Mouse (Mus musculus): ENCODE results near the gene Ippk. TPM values are rescaled to one million over a fixed set of nuclear protein-coding genes. Genes with fewer than 3 reads are reported as not detected.

Ippk gene
- 12.6 and 16.5 TPM in 2 replicates for polyA plus RNA-seq (2014; fragmentation: Nextera tagmentation; extraction: Ambion mirVana)

GRCm38 (mm10) chr13:49420754-49421605, at the start of gene Ippk:
Ippk (plus strand) TSS chr13:49421249.
- ATAC-seq (peak; percentile 98), DNase-seq (ENCODE audit: low spot score) (peak; percentile 99)
- Histone ChIP-seq H3K4me3 (ENCODE audit: low read depth, low read length) (peak within 1 kb of the TSS; percentile 84), H3K36me3 (ENCODE audit: control insufficient read depth, insufficient read depth, low read length) (no peaks in the 10 kb centered on the region), H3K27ac (ENCODE audit: low read depth, low read length) (peak within 1 kb of the TSS; percentile 74), H3K9ac (ENCODE audit: low read length) (peak within 1 kb of the TSS; percentile 85), H3K27me3 (replicated peaks; ENCODE audit: control insufficient read depth, insufficient read depth, low read length) (no peaks in the 10 kb centered on the region), H3K4me2 (ENCODE audit: low read length) (peak within 1 kb of the TSS; percentile 98), H3K9me3 (replicated peaks; ENCODE audit: control insufficient read depth, low read length) (no peaks in the 10 kb centered on the region), H3K4me1 (ENCODE audit: control insufficient read depth, insufficient read depth, low read length) (peaks cover 20% of the 10 kb centered on the region)
- under 1% methylated on average over 69 of the region's 69 CpGs for WGBS

- 83% methylated on average over 3 of the region's 3 CpGs for WGBS
- H3K4me1 ChIP-seq (ENCODE audit: control insufficient read depth, insufficient read depth, low read length), result no peaks in the 10 kb centered on the region
- no peak overlapping the region for H3K9ac ChIP-seq (ENCODE audit: low read length)
- H3K4me2 ChIP-seq (ENCODE audit: low read length), result no peak overlapping the region
- H3K4me3 ChIP-seq (ENCODE audit: low read depth, low read length), result no peak overlapping the region
- peaks cover 52% of the 10 kb centered on the region for H3K36me3 ChIP-seq (ENCODE audit: control insufficient read depth, insufficient read depth, low read length)
- H3K27ac ChIP-seq (ENCODE audit: low read depth, low read length), result no peak overlapping the region
- no peak for ATAC-seq
- H3K27me3 ChIP-seq (replicated peaks; ENCODE audit: control insufficient read depth, insufficient read depth, low read length), result no peaks in the 10 kb centered on the region
- no peaks in the 10 kb centered on the region for H3K9me3 ChIP-seq (replicated peaks; ENCODE audit: control insufficient read depth, low read length)
- peak; percentile 21 for DNase-seq (ENCODE audit: low spot score)
Measured at GRCm38 (mm10) chr13:49371428-49371899, 49.6 kb upstream of the Ippk start.

GRCm38 (mm10) chr13:49372370-49373060, 48.5 kb upstream of the Ippk start:
- H3K9me3 ChIP-seq (replicated peaks; ENCODE audit: control insufficient read depth, low read length), result no peaks in the 10 kb centered on the region
- no peaks in the 10 kb centered on the region for H3K27me3 ChIP-seq (replicated peaks; ENCODE audit: control insufficient read depth, insufficient read depth, low read length)
- DNase-seq (ENCODE audit: low spot score) (no peak), ATAC-seq (no peak)
- no peak overlapping the region for H3K4me3 ChIP-seq (ENCODE audit: low read depth, low read length)
- no peak overlapping the region for H3K27ac ChIP-seq (ENCODE audit: low read depth, low read length)
- H3K9ac ChIP-seq (ENCODE audit: low read length), result no peak overlapping the region
- H3K4me1 ChIP-seq (ENCODE audit: control insufficient read depth, insufficient read depth, low read length), result no peaks in the 10 kb centered on the region
- H3K36me3 ChIP-seq (ENCODE audit: control insufficient read depth, insufficient read depth, low read length), result peaks cover 63% of the 10 kb centered on the region
- WGBS, result 92% methylated on average over 9 of the region's 9 CpGs
- no peak overlapping the region for H3K4me2 ChIP-seq (ENCODE audit: low read length)

GRCm38 (mm10) chr13:49374304-49374703, 46.7 kb upstream of the Ippk start:
- Histone ChIP-seq H3K36me3 (ENCODE audit: control insufficient read depth, insufficient read depth, low read length) (peaks cover 79% of the 10 kb centered on the region), H3K9me3 (replicated peaks; ENCODE audit: control insufficient read depth, low read length) (no peaks in the 10 kb centered on the region), H3K4me3 (ENCODE audit: low read depth, low read length) (no peak overlapping the region), H3K4me2 (ENCODE audit: low read length) (no peak overlapping the region), H3K4me1 (ENCODE audit: control insufficient read depth, insufficient read depth, low read length) (no peaks in the 10 kb centered on the region), H3K27me3 (replicated peaks; ENCODE audit: control insufficient read depth, insufficient read depth, low read length) (no peaks in the 10 kb centered on the region), H3K27ac (ENCODE audit: low read depth, low read length) (no peak overlapping the region), H3K9ac (ENCODE audit: low read length) (no peak overlapping the region)
- ATAC-seq (no peak), DNase-seq (ENCODE audit: low spot score) (no peak)
- 65% methylated on average over 6 of the region's 6 CpGs for WGBS

- 91% methylated on average over 6 of the region's 6 CpGs for WGBS
- H3K36me3 ChIP-seq (ENCODE audit: control insufficient read depth, insufficient read depth, low read length), result peaks cover 79% of the 10 kb centered on the region
- H3K4me1 ChIP-seq (ENCODE audit: control insufficient read depth, insufficient read depth, low read length), result no peaks in the 10 kb centered on the region
- no peak overlapping the region for H3K4me2 ChIP-seq (ENCODE audit: low read length)
- DNase-seq (ENCODE audit: low spot score) (no peak), ATAC-seq (no peak)
- no peak overlapping the region for H3K4me3 ChIP-seq (ENCODE audit: low read depth, low read length)
- H3K9me3 ChIP-seq (replicated peaks; ENCODE audit: control insufficient read depth, low read length), result no peaks in the 10 kb centered on the region
- H3K27ac ChIP-seq (ENCODE audit: low read depth, low read length), result no peak overlapping the region
- no peaks in the 10 kb centered on the region for H3K27me3 ChIP-seq (replicated peaks; ENCODE audit: control insufficient read depth, insufficient read depth, low read length)
- no peak overlapping the region for H3K9ac ChIP-seq (ENCODE audit: low read length)
Measured at GRCm38 (mm10) chr13:49374730-49375129, 46.3 kb upstream of the Ippk start.

- H3K36me3 ChIP-seq (ENCODE audit: control insufficient read depth, insufficient read depth, low read length), result peaks cover 84% of the 10 kb centered on the region
- H3K4me3 ChIP-seq (ENCODE audit: low read depth, low read length), result no peak overlapping the region
- no peak overlapping the region for H3K9ac ChIP-seq (ENCODE audit: low read length)
- H3K27me3 ChIP-seq (replicated peaks; ENCODE audit: control insufficient read depth, insufficient read depth, low read length), result no peaks in the 10 kb centered on the region
- no peak overlapping the region for H3K4me2 ChIP-seq (ENCODE audit: low read length)
- no peaks in the 10 kb centered on the region for H3K4me1 ChIP-seq (ENCODE audit: control insufficient read depth, insufficient read depth, low read length)
- no peak for ATAC-seq
- H3K27ac ChIP-seq (ENCODE audit: low read depth, low read length), result no peak overlapping the region
- no peak for DNase-seq (ENCODE audit: low spot score)
- WGBS, result 86% methylated on average over 6 of the region's 6 CpGs
- H3K9me3 ChIP-seq (replicated peaks; ENCODE audit: control insufficient read depth, low read length), result no peaks in the 10 kb centered on the region
Measured at GRCm38 (mm10) chr13:49377608-49378007, 43.4 kb upstream of the Ippk start.

GRCm38 (mm10) chr13:49379301-49379700, 41.7 kb upstream of the Ippk start:
- no peaks in the 10 kb centered on the region for H3K9me3 ChIP-seq (replicated peaks; ENCODE audit: control insufficient read depth, low read length)

GRCm38 (mm10) chr13:49381230-49381629, 39.8 kb upstream of the Ippk start:
- DNase-seq (ENCODE audit: low spot score), result peak; percentile 78
- H3K36me3 ChIP-seq (ENCODE audit: control insufficient read depth, insufficient read depth, low read length), result peaks cover 96% of the 10 kb centered on the region
- no peaks in the 10 kb centered on the region for H3K9me3 ChIP-seq (replicated peaks; ENCODE audit: control insufficient read depth, low read length)
- no peaks in the 10 kb centered on the region for H3K27me3 ChIP-seq (replicated peaks; ENCODE audit: control insufficient read depth, insufficient read depth, low read length)
- peak; percentile 50; the same call in 1 of the 2 replicates for ATAC-seq
- H3K4me3 ChIP-seq (ENCODE audit: low read depth, low read length), result no peak overlapping the region
- no peak overlapping the region for H3K4me2 ChIP-seq (ENCODE audit: low read length)
- H3K9ac ChIP-seq (ENCODE audit: low read length), result no peak overlapping the region
- no peaks in the 10 kb centered on the region for H3K4me1 ChIP-seq (ENCODE audit: control insufficient read depth, insufficient read depth, low read length)
- WGBS, result 29% methylated on average over 3 of the region's 3 CpGs
- no peak overlapping the region for H3K27ac ChIP-seq (ENCODE audit: low read depth, low read length)

More at GRCm38 (mm10) chr13:49379301-49379700, 41.7 kb upstream of the Ippk start:
- Histone ChIP-seq H3K27me3 (replicated peaks; ENCODE audit: control insufficient read depth, insufficient read depth, low read length) (no peaks in the 10 kb centered on the region), H3K4me1 (ENCODE audit: control insufficient read depth, insufficient read depth, low read length) (no peaks in the 10 kb centered on the region), H3K27ac (ENCODE audit: low read depth, low read length) (no peak overlapping the region), H3K4me2 (ENCODE audit: low read length) (no peak overlapping the region), H3K36me3 (ENCODE audit: control insufficient read depth, insufficient read depth, low read length) (peaks cover 93% of the 10 kb centered on the region), H3K4me3 (ENCODE audit: low read depth, low read length) (no peak overlapping the region), H3K9ac (ENCODE audit: low read length) (no peak overlapping the region)
- no peak for ATAC-seq
- WGBS, result 95% methylated on average over 16 of the region's 20 CpGs
- DNase-seq (ENCODE audit: low spot score), result no peak

Measured in forebrain, embryonic 14.5 days (tissue).